In the genomic region with DNA sequence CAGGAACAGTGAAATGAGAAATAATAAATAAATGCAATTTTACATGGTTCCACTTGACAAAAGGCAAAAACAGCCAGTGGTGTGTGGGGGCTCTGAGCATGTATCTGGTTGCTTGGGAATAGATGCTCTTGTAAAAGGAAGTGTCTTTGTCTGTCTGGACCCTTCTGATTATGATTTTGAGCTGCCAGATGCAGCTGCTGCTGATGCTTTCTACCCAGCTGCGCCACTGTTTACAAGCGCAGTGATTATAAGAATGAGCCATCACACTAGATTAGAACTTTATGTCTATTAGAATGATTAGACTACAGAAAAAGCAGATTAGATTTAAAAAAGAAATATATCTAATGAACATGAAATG, we compare ENCODE assay signal across 10 mouse cellular contexts.
A peak's percentile ranks its signal among the peaks of the same experiment; 100 is the strongest.
DNase-seq lines count a peak whose midpoint lies in the region; ATAC-seq and TF ChIP-seq lines count a peak whose summit lies in the region.
"Had no signal": no experiment of that assay in that cellular context is flagged by ENCODE, and none has a peak within 500 bp of the region (broad histone marks: within the 10 kb centered on the region; RNA-seq: fewer than 3 reads in every experiment).

No protein-coding gene starts in this region.

- no peak for TF ChIP-seq EP300 in liver, postnatal 0 days (IDR thresholded peaks at IDR 0.05; ENCODE audit: low read depth)

- WGBS in forebrain, embryonic 12.5 days, result 71% methylated on average over 2 of the region's 2 CpGs
- 64% methylated on average over 2 of the region's 2 CpGs for WGBS in hindbrain, embryonic 14.5 days
- 51% methylated on average over 2 of the region's 2 CpGs for WGBS in midbrain, embryonic 16.5 days
- WGBS in liver, postnatal 0 days (ENCODE audit: insufficient replicate concordance), result 79% methylated on average over 2 of the region's 2 CpGs

- H3K36me3 ChIP-seq in forebrain, embryonic 12.5 days (replicated peaks), result no peaks in the 10 kb centered on the region
- H3K36me3 ChIP-seq in hindbrain, embryonic 14.5 days (replicated peaks; ENCODE audit: control insufficient read depth, insufficient read depth), result no peaks in the 10 kb centered on the region
- no peaks in the 10 kb centered on the region for H3K36me3 ChIP-seq in midbrain, embryonic 16.5 days (ENCODE audit: control insufficient read depth, insufficient read depth, low read length)
- no peaks in the 10 kb centered on the region for H3K36me3 ChIP-seq in liver, postnatal 0 days (replicated peaks; ENCODE audit: insufficient read depth, low read length)

- 0 out of 2 replicates have a peak, but pooled peaks have one; percentile 64 for ATAC-seq in forebrain, embryonic 12.5 days (ENCODE audit: low FRiP score)
- peak; percentile 85 for ATAC-seq in hindbrain, embryonic 14.5 days (ENCODE audit: low FRiP score)
- ATAC-seq in midbrain, embryonic 16.5 days, result peak; percentile 85; the same call in 1 of the 2 replicates
- no peak for ATAC-seq in megakaryocyte-erythroid progenitor cell, adult 5-6 weeks (replicated peaks; ENCODE audit: low FRiP score, low TSS enrichment, poor library complexity, severe bottlenecking)
- ATAC-seq in liver, postnatal 0 days, result no peak
- ATAC-seq: Patski had no signal

- no peaks in the 10 kb centered on the region for H3K27me3 ChIP-seq in forebrain, embryonic 12.5 days
- no peaks in the 10 kb centered on the region for H3K27me3 ChIP-seq in hindbrain, embryonic 14.5 days (ENCODE audit: control insufficient read depth, insufficient read depth, low read length)
- H3K27me3 ChIP-seq in midbrain, embryonic 16.5 days (ENCODE audit: control insufficient read depth, insufficient read depth, low read depth, low read length), result no peaks in the 10 kb centered on the region
- H3K27me3 ChIP-seq in liver, postnatal 0 days (ENCODE audit: insufficient read depth, low read length), result no peaks in the 10 kb centered on the region
- H3K27me3 ChIP-seq: Patski had no signal

- peak overlapping the region; percentile 74; the same call in 1 of the 2 replicates for H3K27ac ChIP-seq in layer of hippocampus, adult 2 months
- peak overlapping the region; percentile 57 for H3K27ac ChIP-seq in forebrain, embryonic 12.5 days
- peak overlapping the region; percentile 85 for H3K27ac ChIP-seq in hindbrain, embryonic 14.5 days
- peak overlapping the region; percentile 81 for H3K27ac ChIP-seq in midbrain, embryonic 16.5 days (ENCODE audit: low read length)
- H3K27ac ChIP-seq in liver, postnatal 0 days (ENCODE audit: low read depth), result no peak overlapping the region
- H3K27ac ChIP-seq: heart, adult 2 months had no signal

- no peak overlapping the region for H3K9ac ChIP-seq in forebrain, embryonic 12.5 days
- H3K9ac ChIP-seq in hindbrain, embryonic 14.5 days, result 0 out of 2 replicates have a peak overlapping the region, but pooled peaks have one; percentile 31
- H3K9ac ChIP-seq in midbrain, embryonic 16.5 days (ENCODE audit: low read depth, low read length), result no peak overlapping the region
- no peak overlapping the region for H3K9ac ChIP-seq in liver, postnatal 0 days (replicated peaks)

- H3K9me3 ChIP-seq in forebrain, embryonic 12.5 days, result no peaks in the 10 kb centered on the region
- no peaks in the 10 kb centered on the region for H3K9me3 ChIP-seq in hindbrain, embryonic 14.5 days (ENCODE audit: control insufficient read depth, low read length)
- H3K9me3 ChIP-seq in midbrain, embryonic 16.5 days (replicated peaks; ENCODE audit: control insufficient read depth, low read length, poor library complexity, severe bottlenecking), result no peaks in the 10 kb centered on the region
- H3K9me3 ChIP-seq in liver, postnatal 0 days (ENCODE audit: low read length), result no peaks in the 10 kb centered on the region

- no peak for TF ChIP-seq CTCF in layer of hippocampus, adult 2 months (conservative IDR thresholded peaks at IDR 0.05)
- TF ChIP-seq CTCF in liver, postnatal 0 days (IDR thresholded peaks at IDR 0.05; ENCODE audit: low read depth), result no peak

- H3K4me1 ChIP-seq in forebrain, embryonic 12.5 days, result no peaks in the 10 kb centered on the region
- no peaks in the 10 kb centered on the region for H3K4me1 ChIP-seq in hindbrain, embryonic 14.5 days (replicated peaks; ENCODE audit: control insufficient read depth, insufficient read depth, low read length)
- 0 out of 2 replicates have a peak, but pooled peaks cover 5% of the 10 kb centered on the region for H3K4me1 ChIP-seq in midbrain, embryonic 16.5 days (ENCODE audit: control insufficient read depth, insufficient read depth, low read length)
- no peaks in the 10 kb centered on the region for H3K4me1 ChIP-seq in liver, postnatal 0 days (ENCODE audit: insufficient read depth)

- DNase-seq in layer of hippocampus, adult 2 months (ENCODE audit: low spot score in 2 of 2), result no peak
- DNase-seq in layer of hippocampus, postnatal 25 days (ENCODE audit: extremely low spot score in 1 of 2, low spot score in 1 of 2), result no peak
- no peak for DNase-seq in hindbrain, embryonic 14.5 days (ENCODE audit: low spot score)
- DNase-seq in liver, postnatal 0 days, result no peak
- no peak for DNase-seq in cerebellum, adult 9-10 months
- DNase-seq: heart, adult 2 months had no signal

- H3K4me3 ChIP-seq in layer of hippocampus, adult 2 months, result no peak overlapping the region
- no peak overlapping the region for H3K4me3 ChIP-seq in forebrain, embryonic 12.5 days (replicated peaks)
- no peak overlapping the region for H3K4me3 ChIP-seq in hindbrain, embryonic 14.5 days (replicated peaks; ENCODE audit: low read length)
- H3K4me3 ChIP-seq in midbrain, embryonic 16.5 days (ENCODE audit: low read depth, low read length), result no peak overlapping the region
- no peak overlapping the region for H3K4me3 ChIP-seq in liver, postnatal 0 days (ENCODE audit: low read depth, low read length)
- H3K4me3 ChIP-seq: heart, adult 2 months had no signal

- H3K4me2 ChIP-seq in forebrain, embryonic 12.5 days, result no peak overlapping the region
- peak overlapping the region; percentile 31 for H3K4me2 ChIP-seq in hindbrain, embryonic 14.5 days (replicated peaks)
- H3K4me2 ChIP-seq in midbrain, embryonic 16.5 days (ENCODE audit: low read length), result 0 out of 2 replicates have a peak overlapping the region, but pooled peaks have one; percentile 14
- H3K4me2 ChIP-seq in liver, postnatal 0 days (ENCODE audit: low read depth, low read length), result no peak overlapping the region

Comparison
In these comparisons a context has a peak if more than half of its experiments do, and no peak if none do; other contexts are left out.
1. ATAC-seq: peak in forebrain, embryonic 12.5 days (single experiment), hindbrain, embryonic 14.5 days (single experiment) and midbrain, embryonic 16.5 days (single experiment); none in megakaryocyte-erythroid progenitor cell, adult 5-6 weeks (single experiment) and liver, postnatal 0 days (single experiment).
2. H3K4me2 ChIP-seq: peak in hindbrain, embryonic 14.5 days (single experiment) and midbrain, embryonic 16.5 days (single experiment); none in forebrain, embryonic 12.5 days (single experiment) and liver, postnatal 0 days (single experiment).